Mouse (Mus musculus) liver, adult 2 months (tissue): ENCODE data around the gene Plekhm3.

Experiments used
- CTCF ChIP-seq: fragments of 200-500 bp; IDR thresholded peaks from 2 replicates; pipeline ENCODE4 v1.5.1; 2011; ENCODE audit warnings: low read depth, low read length, control low read depth
- POLR2A ChIP-seq: fragments of 200-500 bp; IDR thresholded peaks from 2 replicates; pipeline ENCODE4 v1.6.1; 2011; ENCODE audit warnings: low read length, control low read depth; ENCODE audit not compliant: insufficient read depth; ENCODE audit errors: extremely low read depth

DNA sequence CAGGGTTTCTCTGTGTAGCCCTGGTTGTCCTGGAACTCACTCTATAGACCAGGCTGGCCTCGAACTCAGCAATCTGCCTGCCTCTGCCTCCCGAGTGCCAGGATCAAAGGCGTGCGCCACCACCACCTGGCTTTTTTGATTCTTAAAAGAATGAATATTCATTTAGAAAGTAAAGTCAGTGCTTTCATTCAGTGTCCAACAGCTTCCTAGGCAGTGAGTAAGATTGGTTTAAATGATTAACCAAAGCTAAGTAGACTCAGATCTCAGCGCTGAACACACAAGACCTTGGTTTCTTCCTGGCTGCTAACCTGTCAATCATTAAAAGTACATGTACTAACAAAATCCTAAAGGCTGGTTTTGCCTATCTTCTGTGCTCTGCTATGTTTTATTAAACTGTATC lies 96.8 kb downstream of the Plekhm3 start:
- TF ChIP-seq CTCF = no peak
- no peak for TF ChIP-seq POLR2A
